Mouse (Mus musculus): ENCODE data around the gene Egfl7. TPM values are rescaled to one million over a fixed set of nuclear protein-coding genes. Genes with fewer than 3 reads are reported as not detected.

Egfl7 gene
- polyA plus RNA-seq, 1 experiment from 2014 or later, result 97.3 TPM

GRCm38 (mm10) chr2:26583640-26584039 is 3.8 kb downstream of the Egfl7 start:
- H3K27ac ChIP-seq, result 0 out of 2 replicates have a peak overlapping the region, but pooled peaks have one; percentile 47
- peak overlapping the region; percentile 8; the same call in 1 of the 2 replicates for H3K9ac ChIP-seq
- H3K9me3 ChIP-seq, result no peaks in the 10 kb centered on the region
- WGBS, result 65% methylated on average over 11 of the region's 11 CpGs
- H3K36me3 ChIP-seq, result no peaks in the 10 kb centered on the region
- peak overlapping the region; percentile 12; the same call in 1 of the 2 replicates for H3K4me3 ChIP-seq
- peaks cover 16% of the 10 kb centered on the region for H3K4me1 ChIP-seq
- ATAC-seq (ENCODE audit: insufficient number of reproducible peaks, insufficient read depth, low FRiP score, low TSS enrichment), result no peak
- H3K4me2 ChIP-seq (replicated peaks), result no peak overlapping the region
- H3K27me3 ChIP-seq, result no peaks in the 10 kb centered on the region

GRCm38 (mm10) chr2:26585713-26586112 is 5.9 kb downstream of the Egfl7 start:
- no peaks in the 10 kb centered on the region for H3K27me3 ChIP-seq
- H3K4me1 ChIP-seq, result peaks cover 17% of the 10 kb centered on the region; the same call in 1 of the 2 replicates
- no peak overlapping the region for H3K4me2 ChIP-seq (replicated peaks)
- H3K4me3 ChIP-seq, result peak overlapping the region; percentile 58
- no peak for ATAC-seq (ENCODE audit: insufficient number of reproducible peaks, insufficient read depth, low FRiP score, low TSS enrichment)
- no peaks in the 10 kb centered on the region for H3K36me3 ChIP-seq
- H3K27ac ChIP-seq, result peak overlapping the region; percentile 64
- peak overlapping the region; percentile 15; the same call in 1 of the 2 replicates for H3K9ac ChIP-seq
- WGBS, result 62% methylated on average over 6 of the region's 6 CpGs
- H3K9me3 ChIP-seq, result no peaks in the 10 kb centered on the region

- WGBS, result under 1% methylated on average over 61 of the region's 65 CpGs
- peak within 1 kb of the TSS; percentile 66 for H3K9ac ChIP-seq
- H3K27ac ChIP-seq, result peak within 1 kb of the TSS; percentile 64
- H3K9me3 ChIP-seq, result no peaks in the 10 kb centered on the region
- H3K36me3 ChIP-seq, result no peaks in the 10 kb centered on the region
- no peaks in the 10 kb centered on the region for H3K27me3 ChIP-seq
- H3K4me1 ChIP-seq, result peaks cover 17% of the 10 kb centered on the region; the same call in 1 of the 2 replicates
- peak; percentile 58 for ATAC-seq (ENCODE audit: insufficient number of reproducible peaks, insufficient read depth, low FRiP score, low TSS enrichment)
- peak within 1 kb of the TSS; percentile 58 for H3K4me3 ChIP-seq
- H3K4me2 ChIP-seq (replicated peaks), result peak within 1 kb of the TSS; percentile 51
These were observed 6.7 kb downstream of the Egfl7 start, which contains the start of gene Gm20532 for GRCm38 (mm10) chr2:26586294-26587043. Gm20532 (plus strand) TSS chr2:26586639.

GRCm38 (mm10) chr2:26587044-26587405 is 7.2 kb downstream of the Egfl7 start:
- Histone ChIP-seq H3K4me3 (peak overlapping the region; percentile 58), H3K4me2 (replicated peaks) (peak overlapping the region; percentile 51), H3K9ac (peak overlapping the region; percentile 66), H3K27me3 (no peaks in the 10 kb centered on the region), H3K4me1 (peaks cover 17% of the 10 kb centered on the region; the same call in 1 of the 2 replicates), H3K36me3 (0 out of 2 replicates have a peak, but pooled peaks cover 3% of the 10 kb centered on the region), H3K27ac (peak overlapping the region; percentile 4; the same call in 1 of the 2 replicates), H3K9me3 (no peaks in the 10 kb centered on the region)
- 7% methylated on average over 11 of the region's 11 CpGs for WGBS
- ATAC-seq (ENCODE audit: insufficient number of reproducible peaks, insufficient read depth, low FRiP score, low TSS enrichment), result no peak; the same call in 1 of the 2 replicates

GRCm38 (mm10) chr2:26588573-26588972 is 8.8 kb downstream of the Egfl7 start:
- WGBS, result 31% methylated on average over 4 of the region's 4 CpGs
- no peak for ATAC-seq (ENCODE audit: insufficient number of reproducible peaks, insufficient read depth, low FRiP score, low TSS enrichment)
- Histone ChIP-seq H3K36me3 (0 out of 2 replicates have a peak, but pooled peaks cover 5% of the 10 kb centered on the region), H3K4me2 (replicated peaks) (peak overlapping the region; percentile 51), H3K4me1 (peaks cover 17% of the 10 kb centered on the region; the same call in 1 of the 2 replicates), H3K9me3 (no peaks in the 10 kb centered on the region), H3K27me3 (no peaks in the 10 kb centered on the region), H3K9ac (peak overlapping the region; percentile 12; the same call in 1 of the 2 replicates), H3K27ac (peak overlapping the region; percentile 4; the same call in 1 of the 2 replicates), H3K4me3 (0 out of 2 replicates have a peak overlapping the region, but pooled peaks have one; percentile 1)

GRCm38 (mm10) chr2:26589284-26589683 is 9.5 kb downstream of the Egfl7 start:
- H3K27ac ChIP-seq, result no peak overlapping the region

GRCm38 (mm10) chr2:26590282-26590681 is 10.5 kb downstream of the Egfl7 start:
- Histone ChIP-seq H3K4me2 (replicated peaks) (no peak overlapping the region), H3K9me3 (no peaks in the 10 kb centered on the region), H3K4me1 (peaks cover 17% of the 10 kb centered on the region; the same call in 1 of the 2 replicates), H3K36me3 (0 out of 2 replicates have a peak, but pooled peaks cover 5% of the 10 kb centered on the region), H3K9ac (0 out of 2 replicates have a peak overlapping the region, but pooled peaks have one; percentile 20), H3K4me3 (no peak overlapping the region), H3K27me3 (no peaks in the 10 kb centered on the region), H3K27ac (no peak overlapping the region)
- WGBS, result 92% methylated on average over 7 of the region's 7 CpGs
- no peak for ATAC-seq (ENCODE audit: insufficient number of reproducible peaks, insufficient read depth, low FRiP score, low TSS enrichment)

More at GRCm38 (mm10) chr2:26589284-26589683, 9.5 kb downstream of the Egfl7 start:
- H3K27me3 ChIP-seq, result no peaks in the 10 kb centered on the region
- no peaks in the 10 kb centered on the region for H3K9me3 ChIP-seq
- H3K4me3 ChIP-seq, result no peak overlapping the region
- no peak overlapping the region for H3K9ac ChIP-seq
- WGBS, result 89% methylated on average over 10 of the region's 10 CpGs
- no peak for ATAC-seq (ENCODE audit: insufficient number of reproducible peaks, insufficient read depth, low FRiP score, low TSS enrichment)
- no peak overlapping the region for H3K4me2 ChIP-seq (replicated peaks)
- peaks cover 17% of the 10 kb centered on the region; the same call in 1 of the 2 replicates for H3K4me1 ChIP-seq
- H3K36me3 ChIP-seq, result 0 out of 2 replicates have a peak, but pooled peaks cover 5% of the 10 kb centered on the region

- 91% methylated on average over 7 of the region's 7 CpGs for WGBS
- H3K36me3 ChIP-seq, result 0 out of 2 replicates have a peak, but pooled peaks cover 5% of the 10 kb centered on the region
- H3K4me2 ChIP-seq (replicated peaks), result no peak overlapping the region
- no peaks in the 10 kb centered on the region for H3K27me3 ChIP-seq
- H3K27ac ChIP-seq, result no peak overlapping the region
- H3K9ac ChIP-seq, result no peak overlapping the region
- no peaks in the 10 kb centered on the region for H3K9me3 ChIP-seq
- H3K4me3 ChIP-seq, result no peak overlapping the region
- no peak for ATAC-seq (ENCODE audit: insufficient number of reproducible peaks, insufficient read depth, low FRiP score, low TSS enrichment)
- H3K4me1 ChIP-seq, result peaks cover 17% of the 10 kb centered on the region; the same call in 1 of the 2 replicates
These were observed 11.1 kb downstream of the Egfl7 start for GRCm38 (mm10) chr2:26590962-26591361.

GRCm38 (mm10) chr2:26591416-26591815 is 11.6 kb downstream of the Egfl7 start:
- Histone ChIP-seq H3K4me1 (peaks cover 17% of the 10 kb centered on the region; the same call in 1 of the 2 replicates), H3K27ac (no peak overlapping the region), H3K4me2 (replicated peaks) (no peak overlapping the region), H3K9ac (no peak overlapping the region), H3K4me3 (no peak overlapping the region), H3K36me3 (0 out of 2 replicates have a peak, but pooled peaks cover 5% of the 10 kb centered on the region), H3K27me3 (no peaks in the 10 kb centered on the region), H3K9me3 (no peaks in the 10 kb centered on the region)
- WGBS, result 82% methylated on average over 12 of the region's 12 CpGs
- no peak for ATAC-seq (ENCODE audit: insufficient number of reproducible peaks, insufficient read depth, low FRiP score, low TSS enrichment)

- Histone ChIP-seq H3K4me1 (peaks cover 4% of the 10 kb centered on the region; the same call in 1 of the 2 replicates), H3K27ac (no peak overlapping the region), H3K9ac (no peak overlapping the region), H3K9me3 (no peaks in the 10 kb centered on the region), H3K4me3 (no peak overlapping the region), H3K4me2 (replicated peaks) (no peak overlapping the region), H3K27me3 (no peaks in the 10 kb centered on the region), H3K36me3 (0 out of 2 replicates have a peak, but pooled peaks cover 5% of the 10 kb centered on the region)
- ATAC-seq (ENCODE audit: insufficient number of reproducible peaks, insufficient read depth, low FRiP score, low TSS enrichment), result no peak
- WGBS, result 57% methylated on average over 9 of the region's 9 CpGs
These were observed 13.6 kb downstream of the Egfl7 start for GRCm38 (mm10) chr2:26593211-26594021.

- WGBS, result 73% methylated on average over 9 of the region's 9 CpGs
These were observed 14.2 kb downstream of the Egfl7 start for GRCm38 (mm10) chr2:26594022-26594346.

More at GRCm38 (mm10) chr2:26594022-26594346, 14.2 kb downstream of the Egfl7 start:
- Histone ChIP-seq H3K4me1 (no peaks in the 10 kb centered on the region), H3K9ac (no peak overlapping the region), H3K9me3 (no peaks in the 10 kb centered on the region), H3K4me2 (replicated peaks) (no peak overlapping the region), H3K27me3 (no peaks in the 10 kb centered on the region), H3K27ac (no peak overlapping the region), H3K36me3 (0 out of 2 replicates have a peak, but pooled peaks cover 5% of the 10 kb centered on the region), H3K4me3 (no peak overlapping the region)
- no peak; the same call in 1 of the 2 replicates for ATAC-seq (ENCODE audit: insufficient number of reproducible peaks, insufficient read depth, low FRiP score, low TSS enrichment)
